Mouse (Mus musculus) forebrain, embryonic 11.5 days (tissue): Measurements from ENCODE around the gene Tmem204. TPM values are rescaled to one million over a fixed set of nuclear protein-coding genes. Genes with fewer than 3 reads are reported as not detected.

Experiments
- ATAC-seq: fragments of 200-750 bp; cut with Nextera tagmentation; replicated peaks from 2 replicates; pipeline ENCODE4 v1.8.0; 2017; ENCODE audit warnings: moderate TSS enrichment; ENCODE audit not compliant: low FRiP score
- DNase-seq: peaks from one replicate; pipeline ENCODE4 v3.0.0-alpha.2; 2017; ENCODE audit warnings: low spot score
- H3K27ac ChIP-seq: fragments of 300-500 bp; sonication (generic); 2 replicates; pipeline ENCODE4 v1.5.1; 2014; ENCODE audit warnings: low read depth, low read length
- H3K27me3 ChIP-seq: fragments of 300-500 bp; sonication (generic); 2 replicates; pipeline ENCODE4 v1.6.1; 2014; ENCODE audit warnings: mild to moderate bottlenecking, low read length, mixed read lengths; ENCODE audit not compliant: control insufficient read depth, insufficient read depth
- H3K36me3 ChIP-seq: fragments of 300-500 bp; sonication (generic); 2 replicates; pipeline ENCODE4 v1.6.1; 2014; ENCODE audit warnings: mild to moderate bottlenecking, low read length, moderate library complexity, mixed read lengths; ENCODE audit not compliant: control insufficient read depth, insufficient read depth
- H3K4me1 ChIP-seq: fragments of 300-500 bp; sonication (generic); replicated peaks from 2 replicates; pipeline ENCODE4 v1.6.1; 2014; ENCODE audit warnings: low read length, mixed read lengths; ENCODE audit not compliant: control insufficient read depth, insufficient read depth
- H3K4me2 ChIP-seq: fragments of 300-500 bp; sonication (generic); 2 replicates; pipeline ENCODE4 v1.6.1; 2014; ENCODE audit warnings: low read depth, mild to moderate bottlenecking, low read length, moderate library complexity, mixed read lengths; ENCODE audit not compliant: severe bottlenecking
- H3K4me3 ChIP-seq: fragments of 300-500 bp; sonication (generic); 2 replicates; pipeline ENCODE4 v1.5.1; 2014; ENCODE audit warnings: low read depth, low read length
- H3K9ac ChIP-seq: fragments of 300-500 bp; sonication (generic); 2 replicates; pipeline ENCODE4 v1.6.1; 2014; ENCODE audit warnings: low read length
- H3K9me3 ChIP-seq: fragments of 300-500 bp; sonication (generic); 2 replicates; pipeline ENCODE4 v1.6.1; 2016; ENCODE audit warnings: low read length, mixed read lengths; ENCODE audit not compliant: control insufficient read depth
- WGBS: fragments of 180-500 bp; shearing (Covaris S2); extraction: QIAGEN DNeasy Blood & Tissue Kit; methylation state at CpG from one replicate; pipeline ENCODE4 v1.1.7; 2014; 5-methylcytosine and 5-hydroxymethylcytosine counted together
- polyA plus RNA-seq: library from polyadenylated mRNA; unstranded; fragments of >200 nt; fragmentation: Nextera tagmentation; extraction: Ambion mirVana; gene quantifications from 2 replicates; pipeline ENCODE4 v1.2.1, GENCODE M21; 2014

The Tmem204 gene
- polyA plus RNA-seq, 1 experiment from 2014 or later, result 9.8 TPM

DNA sequence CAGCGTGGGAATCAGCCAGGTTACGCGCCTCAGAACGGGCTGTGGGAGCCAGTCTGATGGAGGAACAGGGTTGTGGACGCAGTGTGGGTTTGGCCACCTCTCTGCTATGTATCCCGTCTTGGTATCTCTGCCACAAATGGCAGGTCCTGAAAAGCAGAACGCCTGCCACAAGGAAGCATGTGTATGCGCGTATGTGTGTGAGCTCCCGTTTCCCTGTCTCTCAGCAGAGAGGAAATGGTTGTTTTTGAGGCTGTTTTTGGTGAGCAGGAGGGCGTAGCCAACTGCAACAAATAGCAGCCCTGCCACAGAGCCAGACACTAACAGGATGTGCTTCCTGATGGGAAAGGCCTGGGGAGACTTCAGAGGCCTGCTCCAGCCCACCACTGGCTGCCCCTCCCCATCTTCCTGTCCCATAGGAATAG is 2.4 kb downstream of the Tmem204 start:
- Histone ChIP-seq H3K36me3 (no peaks in the 10 kb centered on the region), H3K4me3 (no peak overlapping the region), H3K4me1 (no peaks in the 10 kb centered on the region), H3K9ac (no peak overlapping the region), H3K9me3 (no peaks in the 10 kb centered on the region), H3K27me3 (no peaks in the 10 kb centered on the region), H3K4me2 (no peak overlapping the region), H3K27ac (no peak overlapping the region)
- DNase-seq (no peak), ATAC-seq (no peak)
- WGBS, result 78% methylated on average over 11 of the region's 11 CpGs

DNA sequence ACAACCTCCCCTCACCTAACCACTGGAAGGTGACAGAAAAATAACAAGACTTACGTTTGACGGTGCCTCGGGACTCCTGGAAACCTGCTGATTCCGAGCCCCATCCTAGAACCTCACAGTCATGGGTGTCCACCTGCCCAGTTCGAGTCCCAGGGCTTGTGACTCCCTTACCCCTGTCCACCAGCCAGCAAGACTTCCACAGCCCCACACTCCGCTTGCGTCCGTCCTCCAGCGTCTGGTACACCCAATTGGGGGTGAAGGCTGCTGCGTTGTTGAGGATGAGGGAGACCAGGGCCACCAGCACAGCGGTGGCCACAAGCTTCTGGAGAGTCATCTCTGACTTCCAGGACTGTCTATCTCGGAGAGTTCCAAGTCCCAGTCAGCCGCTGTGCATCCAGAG is 3.2 kb downstream of the Tmem204 start:
- no peaks in the 10 kb centered on the region for H3K9me3 ChIP-seq
- no peak overlapping the region; the same call in 1 of the 2 replicates for H3K9ac ChIP-seq
- DNase-seq (no peak), ATAC-seq (no peak)
- no peaks in the 10 kb centered on the region for H3K4me1 ChIP-seq
- no peaks in the 10 kb centered on the region for H3K36me3 ChIP-seq
- peak overlapping the region; percentile 8; the same call in 1 of the 2 replicates for H3K4me3 ChIP-seq
- H3K27ac ChIP-seq, result no peak overlapping the region
- no peak overlapping the region for H3K4me2 ChIP-seq
- WGBS, result 91% methylated on average over 13 of the region's 13 CpGs
- H3K27me3 ChIP-seq, result no peaks in the 10 kb centered on the region

DNA sequence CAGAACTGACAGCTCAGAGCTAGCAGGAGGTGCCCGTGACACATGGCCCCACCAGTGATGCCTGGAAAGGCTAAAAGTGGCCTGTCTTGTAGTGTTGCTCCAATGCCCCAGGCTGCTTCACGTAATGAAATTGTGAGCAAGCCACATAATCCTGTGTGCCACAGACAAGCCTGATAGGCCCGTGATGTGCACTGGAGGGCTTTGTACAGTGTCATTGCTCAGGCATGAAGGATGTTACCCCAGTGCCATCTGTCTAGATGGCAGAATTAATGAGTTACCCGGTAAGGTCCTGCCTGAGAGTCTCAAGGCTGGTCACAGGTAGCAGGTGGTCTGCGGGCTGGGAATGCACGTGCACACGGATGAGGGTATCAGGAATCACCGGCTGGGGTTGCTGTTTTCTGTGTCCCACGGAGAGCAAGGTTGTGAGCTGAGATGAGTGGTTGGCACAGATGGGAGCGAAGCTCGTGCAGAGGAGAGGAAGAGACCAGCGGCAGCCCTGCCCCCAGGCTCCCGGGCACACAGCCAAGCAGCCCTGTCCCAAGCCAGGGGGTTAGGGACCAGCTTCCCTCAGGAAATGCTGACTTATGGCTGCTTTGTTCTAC is 5.5 kb downstream of the Tmem204 start:
- no peak overlapping the region for H3K4me2 ChIP-seq
- no peak overlapping the region for H3K27ac ChIP-seq
- ATAC-seq (no peak), DNase-seq (no peak)
- no peaks in the 10 kb centered on the region for H3K4me1 ChIP-seq
- no peak overlapping the region for H3K9ac ChIP-seq
- H3K4me3 ChIP-seq, result no peak overlapping the region
- H3K27me3 ChIP-seq, result no peaks in the 10 kb centered on the region
- 87% methylated on average over 13 of the region's 13 CpGs for WGBS
- H3K9me3 ChIP-seq, result no peaks in the 10 kb centered on the region
- no peaks in the 10 kb centered on the region for H3K36me3 ChIP-seq

DNA sequence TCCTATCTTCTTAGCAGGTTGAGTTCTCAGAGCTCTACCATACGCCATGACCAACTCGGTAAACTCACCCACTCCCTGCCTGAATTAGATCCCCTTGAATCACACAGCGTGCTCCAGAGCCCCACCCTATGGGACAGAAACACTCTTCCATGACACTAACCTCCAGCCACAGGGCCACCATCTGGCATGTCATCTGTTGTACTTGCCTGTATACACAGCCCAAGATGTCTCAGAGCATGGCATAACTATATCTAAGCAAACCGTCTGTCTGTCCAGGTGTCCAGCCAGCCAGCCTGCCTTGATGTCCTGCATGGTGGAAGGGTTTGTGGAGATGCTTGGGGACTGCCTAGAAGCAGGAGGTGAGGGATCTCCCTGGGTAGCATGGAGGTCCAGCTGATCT is 6.5 kb downstream of the Tmem204 start:
- H3K36me3 ChIP-seq, result no peaks in the 10 kb centered on the region
- H3K27ac ChIP-seq, result no peak overlapping the region
- ATAC-seq (no peak), DNase-seq (no peak)
- no peak overlapping the region for H3K9ac ChIP-seq
- H3K9me3 ChIP-seq, result no peaks in the 10 kb centered on the region
- no peaks in the 10 kb centered on the region for H3K27me3 ChIP-seq
- no peaks in the 10 kb centered on the region for H3K4me1 ChIP-seq
- H3K4me2 ChIP-seq, result no peak overlapping the region
- WGBS, result 92% methylated on average over 4 of the region's 4 CpGs
- no peak overlapping the region for H3K4me3 ChIP-seq

DNA sequence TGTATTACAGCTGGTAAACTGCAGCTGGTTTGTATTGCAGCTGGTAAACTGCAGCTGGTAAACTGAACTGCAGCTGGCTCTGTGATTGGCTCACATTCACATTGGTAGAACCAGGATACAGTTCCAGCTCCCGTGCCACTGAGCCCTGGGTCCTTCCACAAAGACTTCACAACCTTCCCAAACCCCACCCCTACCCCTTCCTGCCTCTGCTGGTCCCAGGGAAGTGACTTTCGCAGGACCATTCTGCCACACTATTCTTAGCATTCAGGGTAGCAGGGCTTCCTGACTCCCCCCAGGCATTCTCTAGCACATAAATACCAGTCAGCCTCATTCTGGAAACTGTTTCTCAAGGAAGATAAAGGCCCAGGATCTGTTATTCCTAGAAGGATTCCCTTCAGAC is 14.7 kb downstream of the Tmem204 start:
- Histone ChIP-seq H3K27ac (no peak overlapping the region), H3K4me2 (no peak overlapping the region), H3K27me3 (no peaks in the 10 kb centered on the region), H3K4me1 (no peaks in the 10 kb centered on the region), H3K9ac (no peak overlapping the region), H3K9me3 (no peaks in the 10 kb centered on the region), H3K4me3 (no peak overlapping the region), H3K36me3 (no peaks in the 10 kb centered on the region)
- ATAC-seq (no peak), DNase-seq (no peak)
- WGBS, result 79% methylated on average over 2 of the region's 2 CpGs

DNA sequence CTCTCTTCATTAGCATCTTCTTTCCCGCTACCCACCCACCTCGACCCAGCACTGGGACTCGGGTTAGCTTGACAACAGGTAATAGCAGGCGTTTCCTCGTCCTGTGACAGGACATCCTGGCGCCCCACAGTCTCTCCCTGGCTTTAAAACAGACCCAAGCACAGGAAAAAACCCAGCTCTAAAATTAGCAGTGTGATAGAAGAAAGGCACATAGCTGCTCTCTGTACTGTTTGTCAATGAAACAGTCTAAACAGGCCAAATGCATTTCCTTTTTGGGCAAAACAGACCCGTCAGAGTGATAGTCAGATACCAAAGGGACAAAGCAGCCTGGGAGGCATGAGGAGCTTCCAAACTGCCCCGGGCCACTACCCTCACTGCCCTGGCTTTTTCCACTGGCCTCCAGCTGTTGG is 15.9 kb downstream of the Tmem204 start:
- WGBS, result 83% methylated on average over 8 of the region's 8 CpGs

DNA sequence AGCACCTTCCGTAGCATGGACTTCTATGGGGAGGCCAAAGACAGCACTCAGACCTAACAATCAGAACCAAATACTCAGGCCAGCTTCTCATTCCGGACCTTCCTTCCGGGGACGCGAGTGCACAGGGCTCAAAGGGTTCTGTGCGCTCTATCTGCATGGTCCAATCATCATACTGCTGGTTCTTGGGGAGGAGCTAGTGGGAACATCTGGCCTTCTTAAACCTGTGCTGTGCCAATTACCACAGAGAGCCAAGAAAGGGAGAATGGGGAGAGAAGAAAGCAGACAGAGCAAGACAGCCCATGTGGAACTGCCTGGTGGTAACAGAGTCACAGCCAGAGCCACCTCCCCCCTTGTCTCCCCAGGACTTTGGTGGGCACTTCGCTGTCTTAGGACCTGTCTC is 16.8 kb downstream of the Tmem204 start:
- no peak overlapping the region for H3K9ac ChIP-seq
- H3K27me3 ChIP-seq, result no peaks in the 10 kb centered on the region
- H3K27ac ChIP-seq, result no peak overlapping the region
- no peak overlapping the region for H3K4me3 ChIP-seq
- H3K9me3 ChIP-seq, result no peaks in the 10 kb centered on the region
- 92% methylated on average over 7 of the region's 7 CpGs for WGBS
- ATAC-seq (no peak), DNase-seq (no peak)
- H3K4me2 ChIP-seq, result no peak overlapping the region
- H3K36me3 ChIP-seq, result no peaks in the 10 kb centered on the region
- H3K4me1 ChIP-seq, result no peaks in the 10 kb centered on the region

More for the DNA sequence above, 15.9 kb downstream of the Tmem204 start:
- no peaks in the 10 kb centered on the region for H3K36me3 ChIP-seq
- no peak for ATAC-seq
- no peaks in the 10 kb centered on the region for H3K9me3 ChIP-seq
- H3K4me2 ChIP-seq, result no peak overlapping the region
- H3K27ac ChIP-seq, result no peak overlapping the region
- no peaks in the 10 kb centered on the region for H3K27me3 ChIP-seq
- H3K4me1 ChIP-seq, result no peaks in the 10 kb centered on the region
- no peak overlapping the region for H3K4me3 ChIP-seq
- no peak for DNase-seq
- H3K9ac ChIP-seq, result no peak overlapping the region

DNA sequence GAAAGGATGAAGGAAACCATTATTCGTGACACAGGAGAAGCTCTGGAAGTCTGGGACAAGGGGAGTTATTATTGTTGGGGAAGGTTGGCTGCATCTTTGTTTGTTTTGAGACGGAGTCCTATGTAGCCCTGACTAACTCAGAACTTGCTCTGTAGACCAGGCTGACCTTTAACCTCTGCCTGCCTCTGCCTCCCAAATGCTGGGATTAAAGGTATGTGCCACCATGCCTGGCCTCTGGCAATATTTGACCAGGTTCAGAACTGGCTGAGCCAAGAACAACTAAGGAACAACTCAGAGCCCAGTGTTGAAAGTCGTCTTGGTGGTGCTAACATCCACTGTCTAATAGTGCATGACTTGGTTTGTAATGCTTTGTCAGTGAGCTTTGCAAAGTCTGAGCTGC is 18.2 kb downstream of the Tmem204 start:
- no peak overlapping the region for H3K9ac ChIP-seq
- H3K27ac ChIP-seq, result no peak overlapping the region
- no peaks in the 10 kb centered on the region for H3K36me3 ChIP-seq
- WGBS, result 87% methylated on average over 3 of the region's 3 CpGs
- no peaks in the 10 kb centered on the region for H3K27me3 ChIP-seq
- H3K9me3 ChIP-seq, result no peaks in the 10 kb centered on the region
- H3K4me2 ChIP-seq, result no peak overlapping the region
- H3K4me3 ChIP-seq, result no peak overlapping the region
- no peaks in the 10 kb centered on the region for H3K4me1 ChIP-seq
- no peak for ATAC-seq
- no peak for DNase-seq

DNA sequence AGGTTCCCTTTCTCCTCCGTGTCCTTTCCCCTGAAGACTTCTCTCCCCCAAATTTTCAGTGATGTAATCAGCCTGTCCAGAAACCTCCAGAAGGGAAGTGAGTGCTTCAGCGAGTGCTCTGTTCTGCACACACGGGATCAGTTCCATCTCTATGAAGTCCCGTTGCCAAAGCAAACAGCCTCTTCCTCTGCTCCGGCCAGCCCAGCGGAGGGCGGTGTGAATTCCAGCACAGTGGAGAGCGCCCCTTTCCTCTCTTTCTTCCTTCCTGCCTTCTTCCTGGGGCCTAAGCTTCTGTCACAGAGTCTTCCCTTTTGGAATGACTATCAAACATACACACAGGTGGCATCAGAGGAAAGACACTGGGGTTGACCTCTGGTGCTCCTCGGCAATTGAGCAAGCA is 19.0 kb downstream of the Tmem204 start:
- Histone ChIP-seq H3K4me2 (no peak overlapping the region), H3K27ac (no peak overlapping the region), H3K36me3 (no peaks in the 10 kb centered on the region), H3K9ac (no peak overlapping the region), H3K27me3 (no peaks in the 10 kb centered on the region), H3K9me3 (no peaks in the 10 kb centered on the region), H3K4me3 (no peak overlapping the region), H3K4me1 (no peaks in the 10 kb centered on the region)
- ATAC-seq (no peak), DNase-seq (no peak)
- 84% methylated on average over 9 of the region's 9 CpGs for WGBS
